ENCODE assay signal across 10 mouse cellular contexts in genomic region chr12:82374020-82374419, GRCm38 (mm10).
DNase-seq lines count a peak whose midpoint lies in the region; ATAC-seq and TF ChIP-seq lines count a peak whose summit lies in the region.
"Had no signal": no experiment of that assay in that cellular context is flagged by ENCODE, and none has a peak within 500 bp of the region (broad histone marks: within the 10 kb centered on the region; RNA-seq: fewer than 3 reads in every experiment).

No protein-coding gene starts in this region.

- H3K9me3 ChIP-seq in kidney, embryonic 16.5 days (ENCODE audit: low read length): no peaks in the 10 kb centered on the region
- H3K9me3 ChIP-seq in hindbrain, postnatal 0 days (ENCODE audit: low read length): no peaks in the 10 kb centered on the region

- no peak for TF ChIP-seq CTCF in gastrocnemius, adult 2 months (IDR thresholded peaks at IDR 0.05)
- TF ChIP-seq CTCF in Patski (IDR thresholded peaks at IDR 0.05): no peak
- TF ChIP-seq CTCF in hindbrain, postnatal 0 days (IDR thresholded peaks at IDR 0.05; ENCODE audit: low read depth): no peak

- no peak overlapping the region for H3K9ac ChIP-seq in kidney, embryonic 16.5 days (replicated peaks; ENCODE audit: low read length)
- no peak overlapping the region for H3K9ac ChIP-seq in hindbrain, postnatal 0 days (replicated peaks; ENCODE audit: low read length)
- H3K9ac ChIP-seq: liver, postnatal 0 days had no signal

- POLR2A ChIA-PET in Patski (lab: Charles Lee): interaction anchor here (0.6 to 0.9 kb wide), 2 partner anchors 11 to 36 kb away, joined by 3 read pairs; no protein-coding TSS in a partner anchor

- intact Hi-C loops in gastrocnemius, adult 2 months (cut with DNase I): no loop called here

- no peaks in the 10 kb centered on the region for H3K27me3 ChIP-seq in kidney, embryonic 16.5 days (ENCODE audit: insufficient read depth, low read length)
- no peaks in the 10 kb centered on the region for H3K27me3 ChIP-seq in Patski
- H3K27me3 ChIP-seq in hindbrain, postnatal 0 days (ENCODE audit: insufficient read depth, low read length): no peaks in the 10 kb centered on the region

- H3K36me3 ChIP-seq in kidney, embryonic 16.5 days (ENCODE audit: insufficient read depth, low read length): peaks cover 12% of the 10 kb centered on the region
- no peaks in the 10 kb centered on the region for H3K36me3 ChIP-seq in hindbrain, postnatal 0 days (ENCODE audit: insufficient read depth, low read length)

- in situ Hi-C loops in Patski (cut with MboI; ENCODE audit: low pct_unique_long_range_greater_than_20kb): no loop called here

- peaks cover 12% of the 10 kb centered on the region for H3K4me1 ChIP-seq in kidney, embryonic 16.5 days (ENCODE audit: insufficient read depth, low read length)
- H3K4me1 ChIP-seq in hindbrain, postnatal 0 days (ENCODE audit: insufficient read depth, low read length): no peaks in the 10 kb centered on the region

- DNase-seq in gastrocnemius, adult 2 months: no peak
- no peak for DNase-seq in gastrocnemius, postnatal 25 days
- DNase-seq in kidney, postnatal 10 days: no peak
- DNase-seq in Patski (ENCODE audit: low read depth, low spot score): no peak
- peak; percentile 53 for DNase-seq in hindbrain, postnatal 0 days (ENCODE audit: low spot score)
- no peak for DNase-seq in thymus, postnatal 10 days (ENCODE audit: low spot score in 2 of 2)
- DNase-seq in spleen, postnatal 10 days (ENCODE audit: low spot score in 2 of 2): no peak
- DNase-seq: liver, postnatal 0 days had no signal

- H3K27ac ChIP-seq in gastrocnemius, adult 2 months: peak overlapping the region; percentile 38; the same call in 1 of the 2 replicates
- H3K27ac ChIP-seq in kidney, embryonic 16.5 days (ENCODE audit: low read length): peak overlapping the region; percentile 84
- peak overlapping the region; percentile 51; the same call in 1 of the 2 replicates for H3K27ac ChIP-seq in hindbrain, postnatal 0 days

- no peak overlapping the region for H3K4me2 ChIP-seq in kidney, embryonic 16.5 days (replicated peaks; ENCODE audit: low read depth, low read length)
- H3K4me2 ChIP-seq in hindbrain, postnatal 0 days (ENCODE audit: low read depth, low read length): no peak overlapping the region

- CTCF ChIA-PET in Patski (lab: Charles Lee): no interaction called here

- no peak overlapping the region for H3K4me3 ChIP-seq in gastrocnemius, adult 2 months
- no peak overlapping the region for H3K4me3 ChIP-seq in kidney, embryonic 16.5 days (ENCODE audit: low read length)
- no peak overlapping the region for H3K4me3 ChIP-seq in hindbrain, postnatal 0 days (ENCODE audit: low read length)
- H3K4me3 ChIP-seq: erythroblast, embryonic 14.5 days had no signal

- ATAC-seq in kidney, embryonic 16.5 days (ENCODE audit: low FRiP score, low TSS enrichment): 0 out of 2 replicates have a peak, but pooled peaks have one; percentile 42
- peak; percentile 93 for ATAC-seq in Patski
- ATAC-seq in hindbrain, postnatal 0 days: peak; percentile 70
- ATAC-seq: liver, postnatal 0 days had no signal

Comparison
In these comparisons a context has a peak if more than half of its experiments do, and no peak if none do; other contexts are left out.
1. ATAC-seq: peak in every context shown above with its lines; median percentile 93 in Patski; 70 in hindbrain, postnatal 0 days; 42 in kidney, embryonic 16.5 days.